Mouse (Mus musculus) megakaryocyte, adult 5-6 weeks (primary cell): ENCODE results near the gene Mrpl58. TPM values are rescaled to one million over a fixed set of nuclear protein-coding genes. Genes with fewer than 3 reads are reported as not detected.
"Not testable (repeated sequence)": the region's sequence is repeated elsewhere in the genome, so short reads cannot be mapped to it uniquely, and the experiment has no call there.

Source experiments
- ATAC-seq: 2 replicates; pipeline ENCODE4 v1.8.0; 2016; ENCODE audit warnings: mild to moderate bottlenecking, inconsistent platforms; ENCODE audit not compliant: poor library complexity, severe bottlenecking
- total RNA-seq, 2 experiments: library from RNA; stranded (forward) in 1 of 2; stranded (reverse) in 1 of 2; fragments of 153-499, 151-499 nt in 1 of 2; fragments of 221-1000, 200-1000 nt in 1 of 2; gene quantifications; 2 replicates each; pipeline versions ENCODE4 v1.2.3 to v1.2.4; 2015 to 2017

Gene Mrpl58
- total RNA-seq, 2 experiments from 2014 or later, result 86.9 to 122 TPM

DNA sequence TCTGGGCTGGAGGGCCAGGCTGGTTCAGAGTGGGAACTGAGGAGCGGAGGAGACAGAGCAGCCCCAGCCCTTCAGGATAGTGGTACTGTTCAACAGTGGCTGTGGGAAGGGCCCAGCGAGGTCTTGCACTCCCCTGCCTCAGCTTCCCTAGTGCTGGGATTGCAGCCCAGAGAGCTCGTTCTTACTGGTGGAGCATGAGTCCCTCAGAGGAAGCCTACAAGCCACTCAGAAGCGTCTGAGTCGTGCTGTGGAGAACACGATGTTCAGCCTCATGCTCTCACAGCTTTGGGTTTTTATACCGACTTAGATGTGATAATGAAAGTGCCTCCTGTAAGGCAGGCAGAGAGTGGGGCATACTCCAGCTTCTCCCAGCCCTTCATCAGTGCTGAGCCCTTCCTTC lies 21.1 kb downstream of the Mrpl58 start:
- no peak for ATAC-seq

DNA sequence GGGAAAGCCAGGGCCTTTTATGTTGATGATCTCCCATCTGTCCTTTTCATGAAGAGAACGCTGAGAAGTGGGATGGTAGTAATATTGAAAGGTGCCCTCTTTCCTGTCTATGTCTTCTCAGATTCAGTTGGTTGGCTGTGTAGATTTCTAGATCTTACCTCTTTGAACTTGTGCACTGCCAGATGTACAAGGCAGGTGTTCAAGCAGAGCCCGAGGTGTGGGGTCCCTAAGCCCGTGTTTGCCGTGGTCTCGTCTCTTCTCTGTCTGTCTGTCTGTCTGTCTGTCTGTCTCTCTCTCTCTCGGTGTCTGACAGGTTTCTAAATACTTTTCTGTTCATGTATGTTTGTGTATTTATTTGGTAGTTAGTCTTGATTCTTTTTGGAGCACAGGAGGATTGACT lies 22.1 kb downstream of the Mrpl58 start:
- ATAC-seq, result no peak

DNA sequence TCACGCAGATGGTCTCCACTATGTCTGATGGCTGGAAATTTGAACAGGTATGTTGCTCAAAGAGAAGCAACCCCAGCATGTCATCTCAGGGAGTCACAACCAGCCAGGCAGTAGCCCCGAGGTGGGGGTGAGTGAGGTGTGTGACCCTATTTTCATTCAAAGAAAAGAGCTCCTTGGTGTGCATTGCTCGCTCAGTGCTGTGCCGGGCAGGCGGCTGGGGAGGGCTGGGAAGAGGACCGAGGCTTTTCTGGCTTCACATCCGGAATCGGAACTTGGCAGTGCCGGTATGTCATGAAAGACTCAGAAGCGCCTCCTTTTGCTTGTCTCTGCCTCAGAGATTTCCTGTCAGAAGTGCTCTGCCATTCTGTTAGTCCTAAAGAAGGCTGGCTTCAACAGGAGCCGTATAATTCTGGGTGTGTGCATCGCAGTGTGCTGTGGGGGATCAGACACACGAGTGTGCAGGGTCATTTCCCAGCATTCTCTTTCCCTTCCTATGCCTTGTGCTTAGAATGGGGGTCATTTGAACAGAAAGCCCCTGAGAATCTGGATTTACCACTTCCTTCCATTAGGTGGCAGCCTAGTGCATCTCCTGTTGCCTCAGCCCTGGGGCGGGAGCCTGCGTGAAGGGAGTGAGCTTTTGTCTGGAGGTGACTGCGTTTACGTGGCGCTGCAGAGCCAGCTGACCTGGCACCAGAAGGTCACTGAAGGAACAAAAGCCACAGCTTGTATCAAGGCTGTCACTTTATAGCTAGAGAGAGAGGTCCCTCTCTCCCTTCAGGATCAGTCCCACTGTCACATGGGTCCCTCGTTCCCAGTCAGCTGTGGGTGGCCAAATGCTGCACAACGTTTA lies 24.2 kb downstream of the Mrpl58 start:
- peak; percentile 92 for ATAC-seq

DNA sequence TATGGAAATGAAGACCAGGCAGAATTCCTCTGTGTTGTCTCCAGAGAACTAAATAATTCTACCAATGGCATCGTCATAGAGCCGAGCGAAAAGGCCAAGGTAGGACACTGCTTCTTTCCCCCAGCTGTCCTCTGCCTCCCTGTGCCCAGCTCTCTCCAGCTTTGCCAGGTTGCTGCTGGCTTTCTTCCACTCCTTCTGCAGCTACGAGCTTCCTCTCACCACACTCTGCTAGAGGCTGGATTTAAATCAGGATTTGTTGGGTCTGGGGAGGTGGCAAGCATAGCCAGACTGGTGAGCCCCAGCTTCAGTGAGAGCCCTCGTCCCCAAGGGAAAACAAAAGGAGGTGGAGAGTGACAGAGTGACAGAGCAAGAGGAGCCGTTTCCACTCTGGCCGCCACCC lies 25.8 kb downstream of the Mrpl58 start:
- ATAC-seq, result no peak

DNA sequence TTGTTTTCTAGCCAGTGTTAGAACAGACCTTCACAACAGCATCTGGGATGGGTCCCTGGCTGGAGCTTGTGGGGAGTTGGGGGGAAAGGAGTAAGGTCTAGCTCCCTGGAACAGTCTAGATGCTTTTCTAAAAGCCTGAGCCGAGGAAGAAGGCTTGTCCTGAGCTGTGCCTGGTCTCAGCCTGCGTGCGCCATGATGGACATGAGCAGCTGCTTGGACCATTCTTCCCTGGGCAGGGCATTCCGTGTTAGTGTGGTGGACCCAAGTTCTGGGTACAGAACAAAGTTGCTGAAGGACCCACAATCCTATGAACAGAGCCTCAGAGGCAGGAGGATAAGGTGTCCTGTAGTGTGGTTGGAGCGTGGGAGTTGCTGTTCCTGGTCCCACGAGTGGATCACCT lies 27.0 kb downstream of the Mrpl58 start:
- ATAC-seq, result no peak

DNA sequence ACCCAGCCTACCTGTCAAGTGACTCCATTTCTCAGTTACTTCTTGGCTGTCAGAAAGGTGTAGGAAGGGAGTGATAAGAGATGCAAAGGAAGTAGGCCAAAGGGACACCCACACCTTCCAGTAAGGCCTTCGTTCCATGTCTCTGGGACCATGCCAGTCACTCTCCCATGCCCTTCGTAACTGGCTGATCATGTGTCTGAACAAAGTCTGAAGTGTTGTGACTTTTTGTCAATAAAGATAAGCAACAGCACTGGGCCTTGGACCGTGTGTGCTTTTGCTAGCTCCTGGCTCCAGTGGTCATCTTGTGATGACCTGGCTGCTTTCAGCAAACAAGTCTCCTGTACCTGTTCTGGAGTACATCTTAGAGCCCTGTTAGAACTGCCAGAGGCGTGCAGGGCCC lies 29.3 kb downstream of the Mrpl58 start:
- ATAC-seq, result no peak

DNA sequence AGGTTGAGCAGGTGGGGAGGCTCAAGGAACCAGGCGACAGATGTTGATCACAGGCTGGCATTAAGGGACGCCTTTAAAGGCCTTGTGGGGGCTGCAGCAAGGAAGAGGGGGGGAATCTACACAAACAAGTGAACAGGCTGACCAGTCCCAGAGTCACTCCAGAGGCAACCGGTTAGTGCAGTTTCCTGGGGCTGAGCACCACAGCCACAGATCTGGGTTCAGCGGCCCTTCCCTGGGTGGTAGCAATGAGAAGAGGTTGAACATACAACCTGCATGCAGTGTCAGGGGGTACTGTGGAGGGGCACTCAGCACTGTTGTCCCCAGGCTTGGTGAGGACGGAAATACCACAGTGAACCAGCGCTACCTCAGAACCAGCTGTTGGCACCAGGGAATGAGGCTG lies 29.8 kb downstream of the Mrpl58 start:
- ATAC-seq, result no peak

DNA sequence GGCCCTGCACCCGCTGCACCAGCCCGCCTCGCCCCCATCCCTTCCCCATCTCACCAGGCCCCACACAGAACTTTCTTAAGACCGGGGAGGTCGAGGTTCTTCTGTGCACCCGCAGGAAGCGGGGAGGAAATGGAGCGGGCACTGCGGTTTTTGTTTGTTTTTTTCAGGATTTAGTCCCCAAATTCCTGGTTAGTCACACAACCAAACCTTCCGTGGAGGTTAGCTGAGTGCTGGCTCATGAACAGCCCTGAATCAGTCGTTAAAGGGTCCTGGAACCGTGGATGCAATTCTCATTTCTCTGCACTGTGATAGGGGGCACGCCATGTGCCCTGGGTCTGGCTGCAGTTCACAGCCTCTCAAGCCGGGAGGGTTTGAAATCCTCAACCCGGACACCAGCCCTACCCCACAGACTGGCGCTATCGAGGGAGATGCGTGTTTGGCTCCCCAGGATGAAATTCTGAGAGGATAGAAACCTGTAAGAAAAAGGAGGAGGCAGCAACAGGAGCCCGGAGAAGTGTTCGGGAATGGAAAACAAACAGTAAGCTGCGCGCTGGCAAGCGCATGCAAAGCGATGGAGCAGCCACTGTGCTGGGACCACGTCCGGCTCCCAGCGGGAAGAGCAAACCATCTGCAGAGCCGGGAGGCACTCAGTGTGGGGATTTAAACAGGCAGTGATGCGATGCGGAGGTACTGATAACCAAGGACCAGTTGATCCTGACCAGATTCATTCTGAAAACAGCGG lies 32.2 kb downstream of the Mrpl58 start:
- no peak for ATAC-seq

DNA sequence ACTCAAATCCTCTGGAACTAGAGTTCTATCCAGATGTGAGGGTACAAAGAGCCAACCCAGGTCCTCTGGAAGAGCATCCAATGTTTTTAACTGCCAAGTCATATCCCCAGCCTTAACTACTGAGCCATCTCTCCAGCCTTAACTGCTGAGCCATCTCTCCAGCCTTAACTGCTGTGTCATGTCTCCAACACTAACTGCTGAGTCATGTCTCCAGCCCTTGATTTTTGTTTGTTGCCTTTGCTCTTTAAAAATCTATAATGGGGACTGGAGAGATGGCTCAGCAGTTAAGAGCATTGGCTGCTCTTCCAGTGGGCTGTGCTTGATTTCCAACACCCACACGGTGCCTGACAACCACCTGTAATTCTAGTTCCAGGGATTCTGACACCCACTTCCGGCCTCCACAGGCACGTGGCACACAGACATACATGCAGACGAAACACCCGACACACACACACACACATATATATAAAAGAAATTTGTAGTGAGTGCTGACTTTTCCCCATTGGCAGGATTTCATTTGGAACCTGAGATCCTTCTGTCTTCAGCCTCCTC lies 34.1 kb downstream of the Mrpl58 start:
- no peak for ATAC-seq

DNA sequence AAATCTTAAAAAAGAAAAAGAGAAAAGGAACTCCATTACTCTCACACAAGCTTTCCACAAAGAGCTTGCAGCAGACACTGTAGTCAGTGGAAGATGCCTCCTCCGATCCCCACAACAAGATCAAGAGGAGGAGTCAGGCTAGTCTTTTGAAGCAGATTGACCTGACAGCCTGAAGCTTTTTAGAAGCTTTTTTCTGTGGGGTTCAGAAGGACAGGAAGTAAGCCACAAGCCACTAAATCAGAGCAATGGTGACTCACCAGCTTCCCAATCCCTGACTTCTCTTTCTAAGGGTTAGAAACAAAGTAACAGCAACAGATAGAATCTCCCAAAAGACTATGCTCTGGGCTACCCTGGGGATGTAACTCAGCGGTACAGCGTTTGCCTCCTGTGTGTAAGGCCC lies 35.8 kb downstream of the Mrpl58 start:
- ATAC-seq, result no peak

DNA sequence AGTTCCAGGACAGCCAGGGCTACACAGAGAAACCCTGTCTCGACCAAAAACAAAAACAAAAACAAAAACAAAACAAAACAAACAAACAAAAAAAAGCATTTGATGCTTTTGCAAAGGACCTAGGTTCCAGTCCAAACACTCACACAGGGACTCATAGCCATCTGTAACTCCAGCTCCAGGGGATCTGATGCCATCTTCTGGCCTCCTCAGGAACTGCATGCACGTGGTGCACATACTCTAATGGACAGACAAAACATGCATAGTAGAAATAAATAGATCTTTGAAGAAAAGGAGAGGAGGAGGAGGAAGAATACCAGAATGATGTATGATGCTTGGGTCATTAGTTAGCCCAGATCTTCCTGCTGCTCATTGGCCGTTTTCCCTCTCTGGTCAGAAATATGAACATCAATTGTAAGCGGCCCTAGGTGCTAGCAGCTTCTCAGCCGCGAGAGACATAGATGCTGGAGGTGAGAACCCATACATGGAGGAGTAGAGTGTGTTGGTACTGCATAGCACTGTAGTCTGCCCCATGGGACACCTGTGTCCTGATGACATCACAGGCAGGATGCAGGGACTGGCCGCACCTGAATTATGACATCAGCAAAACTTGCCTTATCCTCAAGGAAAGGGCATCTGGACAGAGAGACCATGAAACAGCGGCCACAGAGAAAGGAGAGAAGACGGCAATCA lies 36.5 kb downstream of the Mrpl58 start, which contains the start of gene Trim80:
Trim80 (plus strand) TSS at position 640 of the 690 bp plus-strand sequence.
- no peak for ATAC-seq

DNA sequence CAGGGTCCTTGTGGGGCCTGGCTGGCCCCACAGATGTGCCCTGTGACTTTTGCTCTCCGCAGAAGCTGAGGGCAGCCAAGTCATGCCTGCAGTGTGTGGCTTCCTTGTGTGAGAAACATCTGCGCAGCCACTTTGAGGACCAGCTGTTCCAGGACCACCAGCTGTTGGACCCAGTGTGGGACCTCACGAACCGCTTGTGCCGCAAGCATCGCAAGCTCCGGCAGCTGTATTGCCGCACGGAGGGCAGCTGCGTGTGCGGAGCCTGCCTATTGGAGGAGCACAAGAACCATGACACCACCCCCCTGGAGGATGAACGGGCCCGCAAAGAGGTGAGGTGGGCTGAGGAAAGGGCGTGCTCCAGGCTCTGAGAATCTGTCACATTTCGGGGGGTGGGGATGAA lies 37.9 kb downstream of the Mrpl58 start:
- no peak for ATAC-seq

DNA sequence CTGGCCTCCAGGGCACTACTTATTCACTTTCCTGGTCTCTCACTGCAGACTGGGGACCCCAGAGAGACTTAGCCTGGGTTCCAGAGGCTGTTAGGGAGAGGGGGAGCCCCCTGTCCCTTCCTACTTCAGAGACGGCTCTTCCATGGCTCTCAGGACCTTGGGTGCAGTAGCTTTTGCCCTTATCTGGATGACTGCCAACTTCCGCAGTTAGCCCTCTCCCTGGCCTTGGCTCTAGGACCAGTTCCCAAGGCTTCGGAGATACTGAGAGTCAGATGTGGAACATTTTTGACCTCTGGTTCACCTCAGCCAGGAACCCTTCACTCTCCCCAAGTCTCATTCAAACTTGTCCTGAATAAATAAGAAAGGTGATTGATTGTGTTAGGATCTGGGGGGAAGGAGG lies 43.4 kb downstream of the Mrpl58 start:
- no peak for ATAC-seq

DNA sequence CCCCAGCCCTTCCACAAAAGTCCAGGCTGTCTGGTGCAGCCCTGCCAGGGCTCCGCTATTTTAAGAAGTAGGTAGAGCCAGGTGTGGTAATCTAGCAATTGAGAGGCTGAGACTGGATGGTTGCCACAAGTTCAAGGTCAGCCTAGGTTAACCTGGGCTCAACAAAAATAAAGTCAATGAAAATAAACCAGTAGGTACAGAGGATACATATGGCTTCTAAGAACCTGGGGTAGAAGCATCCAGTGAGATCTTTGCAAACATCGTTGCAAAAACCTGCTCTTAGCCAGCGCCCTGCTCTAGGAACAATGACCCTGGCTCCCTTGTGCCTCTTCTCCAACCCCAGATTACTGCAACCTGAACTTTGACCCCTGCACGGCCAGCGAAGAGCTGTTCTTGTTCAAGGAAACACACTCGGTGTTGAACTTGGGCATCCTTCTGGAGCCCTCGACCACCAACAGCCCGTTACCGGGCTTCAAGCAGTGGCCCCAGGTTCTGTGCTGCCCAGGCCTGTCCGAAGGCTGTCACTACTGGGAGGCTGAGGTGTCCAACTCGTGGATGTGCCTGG lies 43.9 kb downstream of the Mrpl58 start:
- ATAC-seq, result no peak

DNA sequence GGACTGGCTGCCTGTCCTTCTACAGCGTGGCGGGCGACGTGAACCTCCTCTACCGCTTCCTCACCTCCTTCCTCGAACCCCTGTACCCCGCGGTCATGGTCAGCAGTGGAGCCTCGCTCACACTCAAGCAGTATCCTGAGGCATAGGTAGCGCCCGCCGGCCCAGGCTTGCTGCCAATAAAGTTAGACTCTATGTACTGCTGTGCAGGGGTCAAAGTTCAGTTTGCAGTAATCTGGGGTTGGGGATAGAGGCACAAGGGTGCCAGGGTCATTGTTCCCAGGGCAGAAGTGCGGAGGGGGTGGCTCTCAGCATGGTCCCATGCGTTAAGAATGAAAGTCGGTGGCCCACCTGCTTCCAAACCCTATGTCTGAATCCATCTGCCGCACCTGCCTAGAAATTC lies 44.5 kb downstream of the Mrpl58 start:
- no peak for ATAC-seq

DNA sequence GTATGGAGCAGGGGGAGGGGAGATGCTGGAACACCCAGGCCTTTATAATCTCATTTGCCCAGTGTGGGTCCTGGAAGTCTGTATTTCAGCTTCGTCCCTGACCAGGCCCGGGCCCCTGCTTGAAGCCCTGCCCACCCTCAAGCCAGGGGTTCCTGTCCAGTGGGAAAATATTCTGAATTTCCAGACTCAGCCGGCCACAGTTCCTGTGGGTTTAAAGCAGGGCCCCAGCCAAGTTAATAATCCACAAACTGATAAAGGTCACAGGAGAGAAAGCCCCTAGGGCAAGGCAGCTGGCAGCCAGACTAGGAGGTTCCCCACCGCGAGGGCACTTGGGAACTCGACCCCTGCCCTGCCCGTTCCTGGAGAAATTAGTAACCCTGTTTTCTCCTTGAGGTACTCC lies 45.4 kb downstream of the Mrpl58 start:
- no peak for ATAC-seq

DNA sequence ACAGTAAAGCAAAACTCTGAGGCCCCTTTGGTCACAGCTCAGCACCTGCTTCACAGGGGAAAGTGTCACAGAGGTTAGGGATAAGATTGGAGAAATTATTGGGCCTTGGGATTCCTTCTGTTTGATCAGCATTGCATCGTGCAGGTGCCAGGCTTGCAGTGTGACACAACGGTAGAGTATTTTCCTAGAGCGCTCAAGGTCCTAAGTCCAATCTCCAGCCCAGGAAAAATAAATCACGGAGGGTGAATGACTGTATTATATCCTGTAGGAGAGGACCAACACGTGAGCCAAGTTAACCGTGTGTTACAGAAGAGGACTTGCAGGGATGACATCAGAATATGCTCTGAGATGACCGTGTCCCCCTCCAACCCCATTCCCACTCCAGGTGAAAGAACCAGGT lies 46.6 kb downstream of the Mrpl58 start:
- no peak for ATAC-seq

DNA sequence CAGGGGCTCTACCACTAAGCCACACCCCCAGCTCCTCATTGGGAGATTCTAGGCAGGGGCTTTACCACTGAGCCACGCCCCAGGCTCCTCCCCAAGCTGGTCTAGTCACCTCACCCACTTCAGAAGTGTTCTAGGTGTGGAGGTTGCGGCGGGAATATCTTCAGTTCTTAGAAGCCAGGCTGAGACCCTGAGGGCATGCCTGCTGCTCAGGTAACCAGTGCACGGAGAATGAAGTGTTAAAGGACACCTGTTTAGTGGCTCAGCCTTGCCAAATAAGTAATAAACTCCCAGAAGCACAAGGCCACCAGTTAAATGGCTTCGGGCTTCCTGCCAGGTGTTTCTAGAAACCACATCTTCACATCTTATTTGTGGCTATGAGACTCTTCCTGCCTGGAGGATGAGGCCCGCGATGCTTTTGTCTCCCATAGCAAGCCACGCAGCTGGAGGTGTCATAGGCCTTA lies 48.3 kb downstream of the Mrpl58 start:
- no peak for ATAC-seq

DNA sequence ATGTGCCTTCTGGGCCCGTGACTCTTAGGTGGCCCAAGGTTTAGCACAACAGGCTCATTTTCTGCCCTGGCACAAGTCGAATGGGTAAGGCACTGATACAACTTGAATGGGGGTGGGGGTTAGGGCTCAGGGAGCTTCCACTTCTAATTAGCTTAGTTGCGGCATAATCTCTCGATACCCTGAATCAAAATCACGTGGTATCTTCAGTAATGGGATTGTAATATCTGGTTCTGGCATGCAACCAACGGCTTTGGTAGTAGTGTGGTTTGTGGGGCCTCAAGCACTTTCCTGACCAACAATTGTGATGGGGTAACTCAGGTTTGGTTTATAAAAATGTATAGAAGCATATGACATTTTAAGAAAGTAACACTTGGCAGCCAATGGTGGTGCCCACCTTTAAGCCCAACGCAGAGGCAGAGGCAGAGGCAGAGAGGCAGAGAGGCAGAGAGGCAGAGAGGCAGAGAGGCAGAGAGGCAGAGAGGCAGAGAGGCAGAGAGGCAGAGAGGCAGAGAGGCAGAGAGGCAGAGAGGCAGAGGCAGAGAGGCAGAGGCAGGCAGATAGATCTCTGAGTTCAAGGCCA lies 48.8 kb downstream of the Mrpl58 start:
- no peak for ATAC-seq

DNA sequence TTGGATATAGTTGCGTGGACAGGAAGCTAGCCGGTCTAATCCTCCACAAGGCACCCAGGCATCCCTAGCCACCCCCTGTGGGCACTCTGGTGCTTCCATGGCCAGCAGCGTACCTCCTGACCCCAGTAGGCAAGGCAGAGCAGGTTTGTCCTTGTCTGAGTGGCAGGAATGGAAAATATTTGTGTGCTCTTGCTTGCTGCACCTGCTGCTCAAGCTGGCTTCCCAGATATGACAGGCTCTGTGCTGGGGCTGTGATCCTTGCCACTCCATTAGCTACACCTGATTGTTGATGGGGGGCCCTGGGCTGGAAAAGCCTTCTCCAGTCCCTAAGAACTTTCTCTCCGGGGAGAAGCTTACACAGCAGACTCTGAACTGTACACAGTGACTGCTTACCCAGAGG lies 49.8 kb downstream of the Mrpl58 start:
- ATAC-seq, result no peak

DNA sequence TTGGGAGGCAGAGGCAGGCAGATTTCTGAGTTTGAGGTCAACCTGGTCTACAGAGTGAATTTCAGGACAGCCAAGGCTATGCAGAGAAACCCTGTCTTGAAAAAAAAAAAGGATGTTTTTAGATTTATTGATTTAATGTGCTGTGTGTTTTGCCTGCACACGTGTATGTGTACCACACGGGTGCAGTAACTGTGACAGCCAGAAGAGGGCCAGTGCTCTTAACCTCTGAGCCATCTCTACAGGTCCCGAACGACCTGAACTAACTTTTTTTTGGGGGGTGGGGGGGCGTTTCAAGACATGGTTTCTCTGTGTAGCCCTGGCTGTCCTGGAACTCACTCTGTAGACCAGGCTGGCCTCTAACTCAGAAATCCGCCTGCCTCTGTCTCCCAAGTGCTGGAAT lies 51.3 kb downstream of the Mrpl58 start:
- not testable (repeated sequence) for ATAC-seq
